ENCODE assay signal across 12 mouse cellular contexts in genomic region chr11:54053090-54053489, GRCm38 (mm10).
"Had no signal": no experiment of that assay in that cellular context is flagged by ENCODE, and none has a peak within 500 bp of the region (broad histone marks: within the 10 kb centered on the region; RNA-seq: fewer than 3 reads in every experiment).

No protein-coding gene starts in this region.

- H3K9me3 ChIP-seq: limb, embryonic 15.5 days; lung, embryonic 15.5 days; midbrain, embryonic 10.5 days; neural tube, embryonic 15.5 days had no signal

- H3K4me3 ChIP-seq: limb, embryonic 15.5 days; lung, embryonic 15.5 days; midbrain, embryonic 10.5 days; myocyte; neural tube, embryonic 15.5 days had no signal

- H3K27me3 ChIP-seq: limb, embryonic 15.5 days; lung, embryonic 15.5 days; neural tube, embryonic 15.5 days had no signal

- H3K4me2 ChIP-seq: limb, embryonic 15.5 days; lung, embryonic 15.5 days; neural tube, embryonic 15.5 days had no signal

- H3K9ac ChIP-seq: limb, embryonic 15.5 days; lung, embryonic 15.5 days; neural tube, embryonic 15.5 days had no signal

- H3K36me3 ChIP-seq: lung, embryonic 15.5 days; neural tube, embryonic 15.5 days had no signal

- H3K4me1 ChIP-seq: lung, embryonic 15.5 days had no signal

- DNase-seq: kidney, adult 9 months; layer of hippocampus, adult 9-11 months; layer of hippocampus, postnatal 36 days; midbrain, embryonic 14.5 days; thymus, adult 2 months; thymus, postnatal 4 days had no signal

- H3K27ac ChIP-seq: limb, embryonic 15.5 days; lung, embryonic 15.5 days; midbrain, embryonic 10.5 days; neural tube, embryonic 15.5 days; stomach, postnatal 0 days had no signal
